Mouse (Mus musculus): ENCODE data around the gene Cpne9.

GRCm38 (mm10) chr6:113287236-113287635, 5.1 kb downstream of the Cpne9 start:
- TF ChIP-seq POLR2A (IDR thresholded peaks at IDR 0.05; ENCODE audit: insufficient read depth, low read depth, low read length) (no peak), CTCF (IDR thresholded peaks at IDR 0.05; ENCODE audit: insufficient read depth, low read depth, low read length) (no peak)

Data from olfactory bulb, adult 2 months (tissue).